Mouse (Mus musculus) small intestine, adult 2 months (tissue): ENCODE results near the gene Gbp7. TPM values are rescaled to one million over a fixed set of nuclear protein-coding genes. Genes with fewer than 3 reads are reported as not detected.
"Not testable (repeated sequence)": the region's sequence is repeated elsewhere in the genome, so short reads cannot be mapped to it uniquely, and the experiment has no call there.

Experiments used
- H3K27ac ChIP-seq: fragments of 200-500 bp; 2 replicates; pipeline ENCODE4 v1.5.1; 2012; ENCODE audit warnings: low read depth, low read length, control low read depth, inconsistent platforms; ENCODE audit not compliant: insufficient read depth
- H3K27me3 ChIP-seq: fragments of 200-500 bp; 2 replicates; pipeline ENCODE4 v1.6.1; 2012; ENCODE audit warnings: mild to moderate bottlenecking, moderate library complexity, low read length, inconsistent platforms; ENCODE audit not compliant: control insufficient read depth, insufficient read depth
- H3K36me3 ChIP-seq: fragments of 200-500 bp; 2 replicates; pipeline ENCODE4 v1.6.1; 2012; ENCODE audit warnings: mild to moderate bottlenecking, low read length, control low read depth, inconsistent platforms; ENCODE audit not compliant: control insufficient read depth, insufficient read depth
- H3K4me1 ChIP-seq: fragments of 200-500 bp; 2 replicates; pipeline ENCODE4 v1.6.1; 2012; ENCODE audit warnings: low read length, inconsistent platforms, mixed read lengths; ENCODE audit not compliant: control insufficient read depth, insufficient read depth, insufficient read length
- H3K4me3 ChIP-seq: fragments of 200-500 bp; 2 replicates; pipeline ENCODE4 v1.5.1; 2012; ENCODE audit warnings: low read depth, mild to moderate bottlenecking, control low read depth, inconsistent platforms, low read length, moderate library complexity
- CTCF ChIP-seq: fragments of 200-500 bp; IDR thresholded peaks from 2 replicates; pipeline ENCODE4 v1.5.1; 2012; ENCODE audit warnings: low read depth, mild to moderate bottlenecking, control low read depth, inconsistent platforms, low read length, moderate library complexity, mixed read lengths; ENCODE audit not compliant: insufficient replicate concordance, insufficient read length; ENCODE audit errors: extremely low read depth
- POLR2A ChIP-seq: fragments of 200-500 bp; IDR thresholded peaks from 2 replicates; pipeline ENCODE4 v1.6.1; 2012; ENCODE audit warnings: low read depth, mild to moderate bottlenecking, control low read depth, inconsistent platforms, low read length, moderate library complexity
- WGBS: fragments of 180-500 bp; shearing (Covaris S2); methylation state at CpG from one replicate; pipeline ENCODE4 v1.1.7; 2018; 5-methylcytosine and 5-hydroxymethylcytosine counted together
- polyA plus RNA-seq: library from polyadenylated mRNA; depleted of rRNA; stranded (reverse); fragments of >200 nt; gene quantifications from 2 replicates; pipeline ENCODE4 v1.2.3, GENCODE M21; 2012

Gbp7 gene
- polyA plus RNA-seq, 1 experiment, result 1.4 TPM

GRCm38 (mm10) chr3:142498941-142499340 is 31.2 kb upstream of the Gbp7 start:
- TF ChIP-seq POLR2A, result no peak
- TF ChIP-seq CTCF, result no peak
- H3K36me3 ChIP-seq, result no peaks in the 10 kb centered on the region
- no peak overlapping the region for H3K4me3 ChIP-seq
- no peak overlapping the region for H3K27ac ChIP-seq
- no peaks in the 10 kb centered on the region; the same call in 1 of the 2 replicates for H3K27me3 ChIP-seq
- peaks cover 2% of the 10 kb centered on the region; the same call in 1 of the 2 replicates for H3K4me1 ChIP-seq
- 65% methylated on average over 5 of the region's 5 CpGs for WGBS

- Histone ChIP-seq H3K27ac (no peak overlapping the region), H3K36me3 (no peaks in the 10 kb centered on the region), H3K4me3 (no peak overlapping the region), H3K27me3 (no peaks in the 10 kb centered on the region), H3K4me1 (peaks cover 5% of the 10 kb centered on the region; the same call in 1 of the 2 replicates)
- TF ChIP-seq CTCF (no peak), POLR2A (no peak)
- WGBS, result 85% methylated on average over 3 of the region's 3 CpGs
These were observed 2.0 kb upstream of the Gbp7 start for GRCm38 (mm10) chr3:142528116-142528515.

GRCm38 (mm10) chr3:142529597-142529996 is 545 bp upstream of the Gbp7 start:
- Histone ChIP-seq H3K27ac (peak overlapping the region; percentile 50; the same call in 1 of the 2 replicates), H3K4me3 (peak overlapping the region; percentile 73; the same call in 1 of the 2 replicates)
- whole genome bisulfite sequencing, result 20% methylated on average over 2 of the region's 2 CpGs

GRCm38 (mm10) chr3:142531595-142531994 is 1.5 kb downstream of the Gbp7 start:
- TF ChIP-seq POLR2A, result no peak
- no peak for TF ChIP-seq CTCF
- Histone ChIP-seq H3K4me3 (no peak overlapping the region), H3K27ac (no peak overlapping the region), H3K4me1 (peaks cover 5% of the 10 kb centered on the region; the same call in 1 of the 2 replicates), H3K36me3 (no peaks in the 10 kb centered on the region), H3K27me3 (no peaks in the 10 kb centered on the region)
- 92% methylated on average over 3 of the region's 3 CpGs for WGBS

More at GRCm38 (mm10) chr3:142529597-142529996, 545 bp upstream of the Gbp7 start:
- Histone ChIP-seq H3K4me1 (peaks cover 5% of the 10 kb centered on the region; the same call in 1 of the 2 replicates), H3K27me3 (no peaks in the 10 kb centered on the region), H3K36me3 (no peaks in the 10 kb centered on the region)
- no peak for TF ChIP-seq POLR2A
- TF ChIP-seq CTCF, result no peak

- no peak overlapping the region for H3K4me3 ChIP-seq
- no peaks in the 10 kb centered on the region for H3K36me3 ChIP-seq
- no peaks in the 10 kb centered on the region for H3K27me3 ChIP-seq
- WGBS, result 88% methylated on average over 3 of the region's 3 CpGs
- no peak for TF ChIP-seq POLR2A
- TF ChIP-seq CTCF, result no peak
- H3K4me1 ChIP-seq, result peaks cover 3% of the 10 kb centered on the region; the same call in 1 of the 2 replicates
- H3K27ac ChIP-seq, result no peak overlapping the region
These were observed 3.0 kb downstream of the Gbp7 start for GRCm38 (mm10) chr3:142533185-142533584.

- peaks cover 5% of the 10 kb centered on the region for H3K36me3 ChIP-seq
- H3K27me3 ChIP-seq, result no peaks in the 10 kb centered on the region
- no peaks in the 10 kb centered on the region for H3K4me1 ChIP-seq
- no peak overlapping the region for H3K4me3 ChIP-seq
- no peak overlapping the region for H3K27ac ChIP-seq
- TF ChIP-seq POLR2A (no peak), CTCF (no peak)
- WGBS, result 73% methylated on average over 1 of the region's 1 CpGs
These were observed 5.5 kb downstream of the Gbp7 start for GRCm38 (mm10) chr3:142535667-142536066.

- H3K36me3 ChIP-seq, result peaks cover 22% of the 10 kb centered on the region
- TF ChIP-seq CTCF (no peak), POLR2A (no peak)
- no peaks in the 10 kb centered on the region for H3K4me1 ChIP-seq
- H3K27ac ChIP-seq, result no peak overlapping the region
- no peaks in the 10 kb centered on the region for H3K27me3 ChIP-seq
- 75% methylated on average over 6 of the region's 6 CpGs for WGBS
- H3K4me3 ChIP-seq, result no peak overlapping the region
These were observed 11.2 kb downstream of the Gbp7 start for GRCm38 (mm10) chr3:142541391-142541790.

GRCm38 (mm10) chr3:142542776-142543175 is 12.6 kb downstream of the Gbp7 start:
- 89% methylated on average over 12 of the region's 12 CpGs for WGBS
- H3K36me3 ChIP-seq, result peaks cover 31% of the 10 kb centered on the region
- H3K4me1 ChIP-seq, H3K4me3 ChIP-seq, H3K27me3 ChIP-seq, H3K27ac ChIP-seq: not testable (repeated sequence)
